Mouse (Mus musculus) frontal cortex, postnatal 14 days (tissue): ENCODE data around the gene Cdk11b.

Experiments
- DNase-seq, 2 experiments: peaks; one replicate each; pipeline ENCODE4 v3.0.0; 2022; ENCODE audit warnings: low spot score in 2 of 2

The Cdk11b gene

DNA sequence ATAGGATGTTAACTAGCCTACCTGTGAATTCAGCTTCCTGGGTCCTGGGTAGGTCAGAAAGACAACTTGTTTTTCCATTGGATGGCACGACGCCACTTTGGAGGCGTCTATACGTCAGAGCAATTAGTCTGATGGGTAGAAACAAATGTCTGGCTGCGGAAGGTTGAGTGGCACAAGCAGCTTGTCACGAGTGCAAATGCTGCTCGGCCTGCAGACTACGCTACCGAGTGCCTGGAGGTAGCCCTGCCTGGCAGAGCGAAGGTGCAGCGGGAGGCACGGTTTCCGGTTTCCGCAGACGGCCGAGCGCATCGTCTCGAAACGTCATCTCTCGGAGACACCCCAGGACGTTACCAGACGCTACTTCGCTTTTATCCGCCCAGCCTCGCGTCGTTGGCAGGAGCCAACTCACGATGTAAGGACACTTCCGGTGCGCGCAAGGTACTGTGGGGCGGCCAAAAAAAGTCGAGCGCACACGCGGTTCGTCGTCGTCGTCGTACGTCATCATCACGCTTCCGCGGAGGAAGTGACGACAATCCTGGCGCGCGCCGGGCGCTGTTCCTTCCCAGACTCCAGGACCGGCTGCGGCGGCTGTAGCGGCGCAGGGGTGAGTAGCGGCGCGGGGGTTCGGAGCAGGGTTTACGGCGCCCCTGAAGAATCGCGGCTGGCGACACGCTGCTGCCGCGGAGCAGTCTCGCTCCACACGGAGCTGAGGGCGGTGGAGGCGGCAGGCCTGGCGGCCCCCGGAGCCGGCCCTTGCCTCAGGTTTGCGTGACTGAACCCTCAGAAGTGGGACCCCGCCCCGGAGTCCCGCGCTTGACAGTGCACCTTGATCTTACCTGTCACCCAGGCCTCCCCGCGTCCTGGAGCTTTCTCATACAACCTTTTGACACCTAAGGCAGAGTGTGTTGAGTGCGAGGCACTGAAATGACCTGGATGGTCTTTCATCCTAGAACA, at the start of gene Cdk11b:
Gene Cdk11b, plus strand, starts transcription at position 517 of the 954 bp plus-strand sequence.
- peak; percentile 94 to 96 for DNase-seq

DNA sequence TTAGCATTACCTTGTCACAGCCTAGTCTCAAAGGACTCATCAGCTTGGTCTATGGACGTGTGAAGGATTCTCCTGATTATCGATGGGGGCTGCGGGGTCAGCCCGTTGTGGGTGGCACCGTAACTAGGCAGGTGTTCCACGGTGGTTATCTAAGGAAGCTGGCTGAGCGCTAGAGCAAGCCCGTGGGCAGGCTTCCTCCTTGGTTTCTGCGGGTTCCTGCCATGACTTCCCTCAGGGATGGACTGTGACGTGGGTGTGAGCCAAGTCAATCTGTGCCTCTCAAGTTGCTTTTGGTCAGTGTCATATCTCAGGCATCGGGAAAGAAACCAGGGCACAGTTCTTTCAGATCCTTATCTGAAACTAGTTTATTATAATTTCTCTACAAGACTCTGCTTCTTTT, 49.7 kb upstream of the Cdk11b start:
- DNase-seq: no peak

DNA sequence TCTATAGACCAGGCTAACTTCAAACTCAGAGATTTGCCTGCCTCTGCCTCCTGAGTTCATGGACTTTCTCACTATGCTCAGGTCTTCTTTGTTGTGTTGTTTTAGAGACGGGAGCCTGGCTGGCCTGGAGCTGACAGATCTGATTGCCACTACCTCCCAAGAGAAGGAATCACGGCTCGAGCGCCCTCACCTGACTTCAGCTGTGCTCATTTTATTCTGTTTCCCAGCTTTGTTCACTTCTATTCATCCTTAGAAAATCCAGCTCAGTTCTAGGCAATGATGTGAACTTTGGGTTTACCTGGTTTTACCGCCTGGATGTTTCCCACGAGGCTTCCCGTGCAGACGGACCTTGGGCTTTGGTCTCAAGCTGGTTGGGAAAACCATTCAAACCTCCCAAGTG, 49.1 kb upstream of the Cdk11b start:
- DNase-seq: no peak

GRCm38 (mm10) chr4:155577132-155577531, 47.5 kb upstream of the Cdk11b start:
- no peak for DNase-seq

DNA sequence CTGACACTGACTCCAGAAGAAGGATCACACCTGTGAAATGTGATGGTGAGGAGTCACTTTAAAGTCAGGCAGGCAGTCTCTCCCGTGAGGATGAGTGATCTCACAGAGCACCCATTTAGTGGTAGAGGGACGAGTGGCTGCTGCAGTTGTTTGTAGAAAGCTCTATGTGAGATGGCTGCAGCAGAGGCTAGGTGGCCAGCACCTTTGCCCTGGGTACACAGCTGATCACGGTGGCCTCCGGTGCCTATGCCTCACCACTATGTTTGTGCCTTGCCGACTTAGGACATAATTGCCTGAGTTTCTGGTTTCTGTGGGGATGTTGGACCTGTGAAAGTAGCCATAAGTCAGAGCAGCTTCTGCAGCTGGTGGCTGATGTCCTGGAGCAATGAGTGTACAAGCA, 46.9 kb upstream of the Cdk11b start:
- DNase-seq: no peak

GRCm38 (mm10) chr4:155578336-155579125, 46.1 kb upstream of the Cdk11b start:
- no peak for DNase-seq

DNA sequence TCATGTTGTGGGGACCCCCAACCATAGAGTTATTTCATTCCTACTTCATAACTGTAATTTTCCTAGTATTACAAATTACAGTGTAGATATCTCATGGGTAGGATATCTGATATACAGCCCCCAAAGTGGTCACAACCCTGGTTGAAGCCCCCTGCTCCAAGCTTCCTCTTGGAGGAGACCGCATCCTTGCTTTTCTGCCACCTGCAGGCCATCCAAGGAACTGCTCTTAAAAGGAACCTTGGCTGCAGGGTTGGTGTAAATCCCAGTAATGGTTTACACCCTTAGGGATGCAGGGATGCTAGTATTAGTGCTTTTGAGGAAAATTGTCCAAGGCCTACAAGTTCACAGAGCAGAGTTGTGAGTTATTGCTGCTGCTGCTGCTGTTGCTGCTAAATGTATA, 44.2 kb upstream of the Cdk11b start:
- peak in 1 of 2 experiments; percentile 50 for DNase-seq

- DNase-seq: no peak
Observed at GRCm38 (mm10) chr4:155582279-155582905, 42.3 kb upstream of the Cdk11b start.

DNA sequence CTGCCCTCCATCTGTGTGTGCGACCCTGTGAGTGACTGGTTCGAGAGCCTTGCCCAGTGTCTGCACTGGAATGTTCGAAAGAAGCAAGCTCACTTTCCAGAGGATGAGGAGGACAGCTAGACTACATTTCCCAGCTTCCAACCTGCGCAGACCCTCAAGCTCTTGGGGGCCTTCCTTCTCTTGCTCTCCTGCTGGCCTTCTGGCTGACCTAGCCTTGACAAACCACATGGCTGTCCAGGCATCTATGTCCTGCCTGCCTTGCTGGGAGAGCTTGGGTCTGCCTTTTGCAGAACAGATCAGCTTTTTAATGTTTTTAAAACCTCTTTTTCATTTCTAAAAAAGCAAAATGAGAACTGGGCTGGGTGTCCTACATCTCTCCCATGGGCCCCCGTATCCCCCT, 35.3 kb upstream of the Cdk11b start:
- no peak for DNase-seq

GRCm38 (mm10) chr4:155591012-155591719, 33.5 kb upstream of the Cdk11b start:
- DNase-seq: no peak

DNA sequence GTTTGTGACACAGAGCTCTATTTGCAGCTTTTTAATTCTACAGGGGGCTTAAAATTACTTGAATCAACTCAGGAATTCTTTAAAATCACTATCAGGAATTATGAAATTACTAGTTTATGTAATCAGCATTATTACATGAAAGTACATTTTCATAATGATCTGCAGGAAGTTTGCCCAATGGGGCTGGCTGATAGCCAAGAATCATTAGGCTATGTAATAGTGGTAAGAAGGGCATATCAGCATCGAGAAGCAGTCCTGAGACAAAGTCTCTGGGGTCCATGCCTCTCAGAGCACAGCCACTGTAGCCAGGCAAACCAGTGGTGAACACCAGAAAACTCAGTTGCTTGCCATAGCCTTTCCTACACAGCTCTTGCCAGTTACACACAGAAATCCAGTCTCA, 30.9 kb upstream of the Cdk11b start:
- DNase-seq: no peak

GRCm38 (mm10) chr4:155595777-155596176, 28.9 kb upstream of the Cdk11b start:
- DNase-seq: no peak

DNA sequence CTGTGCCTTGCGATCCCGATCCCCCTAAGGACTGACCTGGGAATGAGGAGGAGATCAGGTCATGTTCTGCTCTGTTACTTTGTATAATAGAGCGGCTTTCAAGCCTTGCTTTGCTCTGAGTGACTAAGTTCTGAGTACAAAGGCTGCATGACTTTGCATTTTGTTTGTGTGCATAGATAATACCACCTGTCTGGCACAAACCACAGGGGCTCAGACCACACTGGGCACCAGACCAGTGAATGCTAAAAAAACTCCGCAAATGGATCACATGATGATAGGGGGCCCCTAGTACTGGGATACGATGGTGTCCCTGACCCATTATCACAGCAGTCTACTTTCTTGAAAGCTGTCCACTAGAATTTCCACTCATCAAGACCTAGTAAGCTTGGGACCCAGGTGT, 28.0 kb upstream of the Cdk11b start:
- no peak for DNase-seq

DNA sequence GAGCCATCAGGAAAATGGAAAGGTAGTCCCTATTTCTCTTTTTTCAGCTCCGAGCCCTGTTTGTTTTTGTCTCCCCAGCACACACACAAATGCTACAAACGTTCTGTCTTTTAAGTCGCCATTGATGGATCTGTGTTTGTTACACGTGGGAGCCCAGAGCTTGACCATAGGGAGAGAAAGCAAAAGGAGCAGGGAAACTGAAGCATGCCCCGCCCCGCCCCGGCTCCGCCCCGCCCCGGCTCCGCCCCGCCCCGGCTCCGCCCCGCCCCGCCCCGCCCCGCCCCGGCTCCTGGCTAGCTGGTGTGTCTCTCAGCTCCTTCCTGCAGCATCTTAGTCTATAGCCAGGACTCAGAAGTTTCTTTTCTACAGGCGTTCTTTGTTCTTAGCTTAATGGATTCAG, 26.1 kb upstream of the Cdk11b start:
- no peak for DNase-seq

DNA sequence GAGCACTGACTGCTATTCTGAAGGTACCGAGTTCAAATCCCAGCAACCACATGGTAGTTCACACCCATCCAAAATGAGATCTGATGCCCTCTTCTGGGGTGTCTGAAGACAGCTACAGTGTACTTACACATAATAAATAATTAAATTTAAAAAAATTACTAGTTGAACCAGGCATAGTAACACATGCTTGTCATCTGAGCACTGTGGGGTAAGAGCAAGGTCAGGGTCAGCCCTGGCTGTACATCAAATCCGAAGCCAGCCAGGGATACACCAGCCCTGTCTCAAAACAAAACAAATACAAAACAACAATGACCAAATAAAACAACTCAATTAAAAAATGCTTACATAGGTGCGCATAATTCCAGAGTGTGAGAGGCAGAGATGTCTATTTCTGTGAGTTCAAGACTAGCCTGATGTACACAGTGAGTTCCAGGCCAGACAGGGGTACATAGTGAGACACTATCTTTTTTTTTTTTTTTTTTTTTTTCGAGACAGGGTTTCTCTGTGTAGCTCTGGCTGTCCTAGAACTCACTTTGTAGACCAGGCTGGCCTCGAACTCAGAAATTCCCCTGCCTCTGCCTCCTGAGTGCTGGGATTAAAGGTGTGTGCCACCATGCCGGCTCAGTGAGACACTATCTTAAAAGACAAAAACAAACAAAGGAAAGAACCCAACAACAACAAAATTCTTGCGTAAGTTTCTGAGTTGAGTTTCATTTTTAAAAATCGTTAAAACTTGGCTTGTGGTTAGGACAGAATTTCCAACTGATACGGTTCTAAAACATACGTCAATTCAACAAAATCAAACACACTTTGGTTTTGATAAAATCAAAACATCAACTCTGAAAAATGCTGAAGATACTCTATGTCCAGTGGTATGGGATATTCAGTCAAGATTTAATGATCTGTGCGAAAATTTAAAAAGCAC, 24.5 kb upstream of the Cdk11b start:
- no peak for DNase-seq

DNA sequence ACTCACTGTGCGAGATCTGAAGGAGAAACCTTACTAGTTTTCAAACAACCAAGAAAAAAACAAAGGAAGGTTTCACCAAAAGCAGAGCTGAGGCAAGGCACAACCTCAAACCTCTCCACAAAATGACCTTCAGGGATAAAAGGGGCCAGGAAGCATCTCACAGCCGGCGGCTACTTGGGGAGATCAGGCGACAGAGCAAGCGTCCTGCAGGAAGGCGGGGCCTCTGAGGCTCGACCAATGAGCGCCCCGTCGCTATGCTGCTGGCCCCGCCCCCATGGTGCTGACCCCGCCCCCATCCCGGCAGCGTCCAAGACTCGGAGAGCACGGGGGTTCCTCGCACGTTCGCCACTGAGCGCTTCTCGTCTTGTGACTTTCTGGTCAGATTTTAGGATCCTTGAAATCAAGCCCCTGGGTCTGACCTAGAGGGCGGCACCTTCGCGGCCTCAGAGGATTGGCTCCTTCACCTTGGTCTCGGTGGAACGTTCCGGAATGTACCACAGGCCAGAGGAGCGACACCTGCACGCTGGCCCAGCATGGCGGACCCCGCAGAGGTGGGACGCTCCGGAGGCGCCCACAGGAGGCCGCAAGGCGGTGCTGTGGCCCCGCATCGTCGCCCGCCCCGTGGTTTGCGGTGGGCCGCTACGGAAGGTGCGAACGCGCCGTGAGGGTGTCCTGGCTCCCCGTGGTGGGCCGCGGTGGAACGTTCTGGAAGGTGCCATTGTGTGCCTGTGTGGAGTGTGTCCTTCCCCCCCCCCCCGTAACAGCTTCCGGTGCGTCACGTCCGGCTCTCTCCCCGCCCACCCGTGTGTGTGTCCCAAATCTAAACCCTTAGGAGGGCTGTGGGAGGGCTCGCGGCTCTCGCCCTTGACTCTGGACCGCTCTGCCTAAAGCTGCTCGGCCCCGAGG, 23.3 kb upstream of the Cdk11b start, which contains the start of gene Slc35e2:
Gene Slc35e2, plus strand, starts transcription at position 326 of the 906 bp plus-strand sequence.
- peak; percentile 91 to 92 for DNase-seq

GRCm38 (mm10) chr4:155601997-155602456, 22.6 kb upstream of the Cdk11b start:
- DNase-seq: no peak

GRCm38 (mm10) chr4:155602753-155603152, 21.9 kb upstream of the Cdk11b start:
- no peak for DNase-seq

DNA sequence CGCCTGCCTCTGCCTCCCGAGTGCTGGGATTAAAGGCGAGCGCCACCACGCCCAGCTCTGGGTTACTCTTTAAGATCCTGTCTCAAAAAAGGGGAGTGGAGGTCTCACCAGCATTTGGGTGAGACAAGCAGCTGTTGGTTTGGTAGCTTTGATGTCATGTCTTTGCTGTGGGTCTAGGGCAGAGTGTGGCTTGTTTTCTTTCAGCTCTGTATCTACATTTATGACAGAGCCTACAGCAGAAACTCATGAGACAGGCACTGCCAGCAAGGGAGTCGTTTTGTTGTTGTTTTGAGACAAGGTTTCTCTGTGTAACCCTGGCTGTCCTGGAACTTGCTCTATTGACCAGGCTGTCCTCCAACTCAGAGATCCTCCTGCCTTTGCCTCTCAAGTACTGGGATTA, 20.9 kb upstream of the Cdk11b start:
- no peak for DNase-seq
